Mouse (Mus musculus): Measurements from ENCODE around the gene Dglucy. TPM values are rescaled to one million over a fixed set of nuclear protein-coding genes. Genes with fewer than 3 reads are reported as not detected.

The Dglucy gene
- polyA plus RNA-seq (2014; fragmentation: Illumina TruSeq; extraction: RNeasy Lipid Tissue Mini Kit (QIAGEN cat#74804); ENCODE audit: low read depth, low replicate concordance): 1.1 TPM

GRCm38 (mm10) chr12:100778934-100779865 is at the start of gene Dglucy:
Gene Dglucy, plus strand, starts transcription at chr12:100779057.

DNA sequence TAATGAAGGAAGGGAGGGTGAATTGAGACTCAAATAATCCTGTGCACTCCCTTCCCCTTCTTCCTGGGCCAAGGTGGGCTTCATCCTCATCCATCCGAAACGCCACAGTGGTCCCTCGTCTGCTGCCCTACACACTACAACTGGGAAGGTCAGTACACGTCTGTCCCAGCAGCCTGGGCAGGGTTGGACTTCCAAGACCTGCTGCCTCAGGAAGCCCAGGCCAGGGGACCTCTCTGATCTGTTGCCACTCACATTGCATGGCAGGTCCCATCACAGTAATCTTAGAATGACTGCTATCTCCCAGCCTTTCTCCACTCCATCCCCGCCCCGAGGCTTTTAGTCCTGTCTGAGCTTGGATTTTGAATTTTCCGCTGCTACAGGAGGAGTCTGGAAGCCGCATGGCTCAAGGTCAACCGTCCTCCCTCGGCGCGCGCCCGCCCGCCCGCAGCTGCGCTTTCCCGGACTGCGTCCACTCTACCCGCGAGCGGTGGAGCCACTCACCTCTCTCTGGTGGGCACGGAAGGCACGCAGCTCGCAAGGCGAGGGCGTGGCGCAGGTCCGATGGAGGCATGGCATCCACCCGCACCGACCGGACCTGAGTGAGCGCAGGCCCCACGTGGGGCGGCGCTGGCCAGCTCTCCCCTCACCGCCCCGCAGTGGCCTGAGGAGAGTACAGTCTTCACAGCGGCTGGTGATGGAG is 128.9 kb downstream of the Dglucy start, which contains the start of gene Gpr68:
Gpr68 (minus strand) TSS at position 601 of the 700 bp plus-strand sequence.

Other genes starting within 250 kb of the Dglucy start
- gene Rps6ka5, start 52.1 kb upstream of the Dglucy start, polyA plus RNA-seq (2014; fragmentation: Illumina TruSeq; extraction: RNeasy Lipid Tissue Mini Kit (QIAGEN cat#74804); ENCODE audit: low read depth, low replicate concordance): 21.3 TPM
- 1.3 TPM for gene Gpr68, start 129.1 kb downstream of the Dglucy start, polyA plus RNA-seq (2014; fragmentation: Illumina TruSeq; extraction: RNeasy Lipid Tissue Mini Kit (QIAGEN cat#74804); ENCODE audit: low read depth, low replicate concordance)
- gene Ccdc88c, start 250.0 kb downstream of the Dglucy start, polyA plus RNA-seq (2014; fragmentation: Illumina TruSeq; extraction: RNeasy Lipid Tissue Mini Kit (QIAGEN cat#74804); ENCODE audit: low read depth, low replicate concordance): 42.1 TPM

Data from testis, adult 10 weeks (tissue).